In the genomic region with DNA sequence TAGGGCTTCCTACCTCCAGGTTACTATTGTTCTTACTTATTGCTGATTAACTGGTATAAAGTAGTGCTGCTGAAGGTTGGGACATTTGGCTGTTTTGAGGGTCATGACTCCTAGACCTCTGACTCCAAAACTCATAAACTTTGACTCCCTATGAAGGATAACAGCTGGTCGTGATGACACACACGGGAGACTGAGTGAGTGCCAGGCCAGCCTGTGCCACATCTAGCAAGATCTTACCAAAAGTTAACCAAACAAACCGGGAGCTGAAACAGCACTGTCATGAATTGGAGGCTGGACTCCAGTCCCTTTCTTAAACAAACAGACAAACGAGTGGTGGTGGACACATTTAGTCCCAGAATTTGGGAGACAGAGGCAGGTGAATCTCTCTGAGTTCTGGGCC, we compare ENCODE assay signal across 16 mouse cellular contexts.
"Had no signal": no experiment of that assay in that cellular context is flagged by ENCODE, and none has a peak within 500 bp of the region (broad histone marks: within the 10 kb centered on the region; RNA-seq: fewer than 3 reads in every experiment).

No protein-coding gene starts in this region.

- H3K36me3 ChIP-seq: lung, embryonic 15.5 days; midbrain, embryonic 15.5 days had no signal

- ATAC-seq: intestine, postnatal 0 days; midbrain, embryonic 15.5 days had no signal

- H3K9me3 ChIP-seq: lung, embryonic 15.5 days; megakaryocyte, embryonic 14.5 days; midbrain, embryonic 10.5 days; midbrain, embryonic 15.5 days had no signal

- H3K4me3 ChIP-seq: layer of hippocampus, adult 2 months; midbrain, embryonic 15.5 days had no signal

- DNase-seq: kidney, adult 2 months; kidney, postnatal 25 days; layer of hippocampus, adult 9-11 months; lung, adult 18-20 months; lung, postnatal 10 days; lung, postnatal 36 days; thymus, adult 2 months; thymus, postnatal 14 days; thymus, postnatal 4 days had no signal

- H3K27me3 ChIP-seq: lung, embryonic 15.5 days had no signal

- H3K27ac ChIP-seq: liver, embryonic 14.5 days; lung, embryonic 15.5 days; midbrain, embryonic 10.5 days; midbrain, embryonic 15.5 days had no signal

- H3K4me2 ChIP-seq: midbrain, embryonic 15.5 days had no signal

- H3K9ac ChIP-seq: liver, embryonic 14.5 days; midbrain, embryonic 15.5 days had no signal
